18 mouse cellular contexts compared by ENCODE assay signal in genomic region chr9:58458856-58459553, GRCm38 (mm10). TPM values are rescaled to one million over a fixed set of nuclear protein-coding genes. Genes with fewer than 3 reads are reported as not detected.
DNase-seq lines count a peak whose midpoint lies in the region; ATAC-seq lines count a peak whose summit lies in the region.
"Had no signal": no experiment of that assay in that cellular context is flagged by ENCODE, and none has a peak within 500 bp of the region (broad histone marks: within the 10 kb centered on the region; RNA-seq: fewer than 3 reads in every experiment).

No protein-coding gene starts in this region.

- peak; percentile 94 for DNase-seq in heart, adult 11 months
- peak; percentile 20 to 34 for DNase-seq in lung, adult 18-20 months
- no peak for DNase-seq in lung, postnatal 14 days
- peak; percentile 79 for DNase-seq in MN1 (ENCODE audit: low spot score)
- DNase-seq in heart, postnatal 4 days, result peak; percentile 53
- DNase-seq in adrenal gland, postnatal 25 days, result no peak
- DNase-seq: adrenal gland, postnatal 14 days; cerebellum, adult 8-10 months; kidney, adult 8-10 months; kidney, postnatal 36 days; liver; liver, postnatal 0 days; midbrain, embryonic 14.5 days had no signal

- no peak overlapping the region for H3K4me3 ChIP-seq in heart, embryonic 11.5 days (ENCODE audit: low read depth, low read length)

- H3K36me3 ChIP-seq in heart, embryonic 11.5 days (ENCODE audit: control insufficient read depth, insufficient read depth, low read length), result no peaks in the 10 kb centered on the region

- no peaks in the 10 kb centered on the region for H3K27me3 ChIP-seq in heart, embryonic 11.5 days (ENCODE audit: control insufficient read depth, insufficient read depth, low read length)

- H3K27ac ChIP-seq in heart, embryonic 11.5 days (ENCODE audit: low read depth, low read length), result no peak overlapping the region

- no peak for ATAC-seq in heart, embryonic 11.5 days (replicated peaks; ENCODE audit: insufficient number of reproducible peaks, low FRiP score, low TSS enrichment)
- ATAC-seq: CD4-positive, CD25-positive, alpha-beta regulatory T cell, adult 4 months; liver, postnatal 0 days had no signal

- no peak overlapping the region for H3K4me2 ChIP-seq in heart, embryonic 11.5 days

- 75% methylated on average over 6 of the region's 6 CpGs for WGBS in heart, embryonic 11.5 days (ENCODE audit: insufficient replicate concordance)

- no peaks in the 10 kb centered on the region for H3K9me3 ChIP-seq in heart, embryonic 11.5 days (replicated peaks; ENCODE audit: control insufficient read depth, low read length)

- H3K9ac ChIP-seq in heart, embryonic 11.5 days (ENCODE audit: low read depth, low read length), result no peak overlapping the region
- H3K9ac ChIP-seq: liver, postnatal 0 days had no signal

- no peaks in the 10 kb centered on the region for H3K4me1 ChIP-seq in heart, embryonic 11.5 days (ENCODE audit: control insufficient read depth, insufficient read depth, low read length)

RNA-seq across cellular contexts. Expression of gene Insyn1, which starts 29.4 kb away (rescaled TPM):
- polyA plus RNA-seq in heart, embryonic 11.5 days (2014; fragmentation: Nextera tagmentation; extraction: Ambion mirVana), result 0.82 and 1.6 TPM in 2 replicates
- 10 to 100 TPM; 10.9 to 12.6 TPM for total RNA-seq in heart, postnatal 4 days (2021)
- total RNA-seq in adrenal gland, postnatal 25 days (2021), result 8.0 and 10.2 TPM in 2 replicates
- total RNA-seq: hematopoietic stem cell, adult 5-6 weeks; megakaryocyte progenitor cell, adult 5-6 weeks; MEL had no signal
- polyA plus RNA-seq: CD4-positive, CD25-positive, alpha-beta regulatory T cell, adult 4 months; liver, postnatal 0 days had no signal

Comparison
In these comparisons a context has a peak if more than half of its experiments do, and no peak if none do; other contexts are left out.
1. DNase-seq: peak in heart, adult 11 months (single experiment), lung, adult 18-20 months (2 of 2), MN1 (single experiment) and heart, postnatal 4 days (single experiment); none in lung, postnatal 14 days (single experiment) and adrenal gland, postnatal 25 days (single experiment).